Mouse (Mus musculus): ENCODE data around the gene Bola1. TPM values are rescaled to one million over a fixed set of nuclear protein-coding genes. Genes with fewer than 3 reads are reported as not detected.

The Bola1 gene
- total RNA-seq (2015; ENCODE audit: low replicate concordance) (8.8 TPM in 1 of 2 replicates, not detected in the other), total RNA-seq (2017; ENCODE audit: low replicate concordance) (3.2 and 5.9 TPM in 2 replicates)

DNA sequence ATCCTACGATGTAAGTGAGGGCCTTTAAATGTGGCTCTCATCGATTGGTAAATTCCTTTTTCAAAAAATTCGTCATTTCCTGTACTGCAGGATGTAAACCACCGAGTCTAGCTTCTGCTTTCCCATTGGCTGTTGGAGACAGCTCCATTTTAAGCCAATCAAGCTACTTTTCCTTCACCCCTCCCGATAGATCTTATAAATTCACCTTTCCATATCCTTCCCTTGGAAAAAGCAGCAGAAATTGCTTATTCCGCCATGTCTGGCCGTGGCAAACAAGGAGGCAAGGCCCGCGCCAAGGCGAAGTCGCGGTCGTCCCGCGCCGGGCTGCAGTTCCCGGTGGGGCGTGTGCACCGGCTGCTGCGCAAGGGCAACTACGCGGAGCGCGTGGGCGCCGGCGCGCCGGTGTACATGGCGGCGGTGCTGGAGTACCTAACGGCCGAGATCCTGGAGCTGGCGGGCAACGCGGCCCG lies at the start of gene Bola1, which contains the start of gene Hist2h2ab:
Gene Bola1 (minus strand): TSS at position 49 of the 470 bp plus-strand sequence.
Gene Hist2h2ab (plus strand): TSS at position 205 of the 470 bp plus-strand sequence.
- peak; percentile 66 for ATAC-seq (replicated peaks; ENCODE audit: low FRiP score, poor library complexity, severe bottlenecking)

DNA sequence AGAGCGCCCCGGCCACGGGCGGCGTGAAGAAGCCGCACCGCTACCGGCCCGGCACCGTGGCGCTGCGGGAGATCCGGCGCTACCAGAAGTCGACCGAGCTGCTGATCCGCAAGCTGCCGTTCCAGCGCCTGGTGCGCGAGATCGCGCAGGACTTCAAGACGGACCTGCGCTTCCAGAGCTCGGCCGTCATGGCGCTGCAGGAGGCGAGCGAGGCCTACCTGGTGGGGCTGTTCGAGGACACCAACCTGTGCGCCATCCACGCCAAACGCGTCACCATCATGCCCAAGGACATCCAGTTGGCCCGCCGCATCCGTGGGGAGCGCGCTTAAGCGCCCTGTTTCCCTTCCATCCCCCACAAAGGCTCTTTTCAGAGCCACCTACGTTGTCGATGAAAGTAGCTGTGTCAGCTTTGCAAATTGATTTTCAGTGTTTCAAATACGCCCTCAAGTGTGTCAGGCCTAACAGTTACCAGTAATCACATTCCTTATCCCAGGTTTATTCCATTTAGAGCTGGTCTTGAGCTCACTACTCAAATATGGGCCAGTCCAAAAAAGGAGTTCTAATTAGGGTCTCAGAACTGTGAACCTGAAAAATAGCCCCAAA lies 49.4 kb upstream of the Bola1 start:
- peak; percentile 33 for ATAC-seq (replicated peaks; ENCODE audit: low FRiP score, poor library complexity, severe bottlenecking)

DNA sequence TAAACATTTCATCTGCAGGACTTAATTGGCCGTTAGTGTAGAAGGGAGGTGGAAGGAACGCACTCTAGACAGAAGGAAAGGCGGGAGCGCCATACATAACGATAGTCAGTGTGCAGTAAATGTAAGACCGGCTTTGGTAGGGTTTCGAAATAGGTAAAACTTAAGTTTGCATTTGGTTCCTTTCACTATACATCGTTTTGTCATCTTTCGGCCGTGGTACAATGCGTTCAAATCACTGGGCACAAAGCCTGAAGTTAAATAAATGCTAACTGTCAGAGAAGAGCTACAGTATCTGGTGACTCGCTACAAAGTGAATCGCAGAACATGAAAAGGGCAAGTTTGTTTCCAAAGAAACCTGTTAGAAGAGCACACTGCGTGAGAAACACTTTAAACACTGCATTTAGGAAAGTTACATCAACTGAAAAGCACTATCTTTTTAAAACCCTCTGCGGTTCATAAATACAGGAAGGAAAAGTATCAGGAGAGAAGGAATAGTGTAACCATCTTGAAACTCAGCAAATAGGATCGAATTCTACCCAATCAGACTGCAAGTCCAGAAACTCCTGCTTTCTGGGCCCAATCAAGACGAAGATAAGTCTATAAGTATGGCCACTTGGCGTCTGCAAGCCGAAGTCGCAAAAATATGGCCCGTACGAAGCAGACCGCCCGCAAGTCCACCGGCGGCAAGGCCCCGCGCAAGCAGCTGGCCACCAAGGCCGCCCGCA lies 48.7 kb upstream of the Bola1 start, which contains the start of gene Hist2h3b:
Gene Hist2h3b (plus strand): TSS at position 604 of the 725 bp plus-strand sequence.
- peak; percentile 64 for ATAC-seq (replicated peaks; ENCODE audit: low FRiP score, poor library complexity, severe bottlenecking)

DNA sequence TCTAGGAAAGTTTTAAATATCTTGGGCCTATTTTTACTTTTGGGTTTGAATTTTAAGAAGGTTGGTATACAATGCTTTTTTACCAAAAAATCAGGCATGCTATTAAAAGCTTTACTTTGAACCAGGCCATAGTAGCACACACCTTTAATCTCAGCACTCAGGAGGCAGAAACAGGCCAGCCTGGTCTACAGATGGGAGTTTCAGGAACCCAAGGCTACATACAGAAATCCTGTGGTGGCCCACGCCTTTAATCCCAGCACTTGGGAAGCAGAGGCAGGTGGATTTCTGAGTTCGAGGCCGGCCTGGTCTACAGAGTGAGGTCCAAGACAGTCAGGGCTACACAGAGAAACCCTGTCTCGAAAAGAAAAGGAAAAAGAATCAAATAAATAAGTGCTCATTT lies 48.0 kb upstream of the Bola1 start:
- no peak for ATAC-seq (replicated peaks; ENCODE audit: low FRiP score, poor library complexity, severe bottlenecking)

DNA sequence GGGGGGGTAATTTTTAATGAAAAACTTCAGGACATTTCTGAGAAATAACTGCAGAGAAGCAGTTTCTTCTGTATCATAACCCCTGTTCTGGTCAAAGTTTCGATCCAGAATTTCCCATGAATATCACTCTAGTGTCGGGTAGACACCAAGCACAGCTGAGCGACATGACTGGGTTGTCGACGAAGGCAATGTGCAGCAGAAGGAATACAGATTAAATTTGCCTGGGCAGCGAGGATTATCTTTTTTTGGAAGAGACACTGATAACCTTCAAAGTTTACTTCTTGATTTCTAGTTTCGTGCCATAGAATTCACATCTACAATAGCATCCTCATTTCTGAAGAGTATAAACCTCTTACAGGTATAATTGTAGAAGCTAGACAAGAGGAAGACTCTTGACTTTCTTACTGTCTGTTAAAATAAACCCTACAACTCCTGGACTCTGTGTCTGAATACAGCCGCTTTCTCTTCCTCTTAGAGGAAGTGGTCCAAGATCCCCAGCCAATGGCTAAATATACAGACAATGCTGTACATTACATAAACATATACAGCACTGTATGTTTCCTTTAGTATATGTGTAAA lies 46.7 kb upstream of the Bola1 start:
- no peak for ATAC-seq (replicated peaks; ENCODE audit: low FRiP score, poor library complexity, severe bottlenecking)

DNA sequence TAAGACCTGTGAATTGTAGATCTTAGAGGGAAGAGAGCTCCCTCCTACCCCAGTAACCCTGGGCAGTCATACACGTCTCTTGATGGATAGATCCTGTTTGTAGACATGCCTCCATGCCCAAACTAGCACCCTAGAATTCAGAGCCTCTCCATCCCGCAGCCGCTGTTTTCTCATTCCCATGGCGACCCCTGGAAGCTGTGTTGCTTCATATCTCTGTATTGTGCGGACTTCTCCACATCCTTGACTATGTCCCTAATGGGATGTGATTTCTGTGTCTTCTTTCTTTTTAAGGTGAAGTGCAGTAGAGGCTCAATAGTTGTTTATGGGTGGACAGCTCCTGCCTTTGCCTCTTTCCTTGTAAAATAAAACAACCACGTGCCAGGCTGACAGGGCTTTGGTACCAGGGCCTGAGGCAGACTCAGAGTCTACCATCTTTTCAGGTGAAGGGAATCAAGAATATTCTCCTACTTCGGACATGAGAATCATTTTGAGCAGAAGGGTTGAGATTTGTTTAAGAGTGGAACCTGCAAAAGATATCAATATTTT lies 45.0 kb upstream of the Bola1 start:
- ATAC-seq (replicated peaks; ENCODE audit: low FRiP score, poor library complexity, severe bottlenecking) = no peak

DNA sequence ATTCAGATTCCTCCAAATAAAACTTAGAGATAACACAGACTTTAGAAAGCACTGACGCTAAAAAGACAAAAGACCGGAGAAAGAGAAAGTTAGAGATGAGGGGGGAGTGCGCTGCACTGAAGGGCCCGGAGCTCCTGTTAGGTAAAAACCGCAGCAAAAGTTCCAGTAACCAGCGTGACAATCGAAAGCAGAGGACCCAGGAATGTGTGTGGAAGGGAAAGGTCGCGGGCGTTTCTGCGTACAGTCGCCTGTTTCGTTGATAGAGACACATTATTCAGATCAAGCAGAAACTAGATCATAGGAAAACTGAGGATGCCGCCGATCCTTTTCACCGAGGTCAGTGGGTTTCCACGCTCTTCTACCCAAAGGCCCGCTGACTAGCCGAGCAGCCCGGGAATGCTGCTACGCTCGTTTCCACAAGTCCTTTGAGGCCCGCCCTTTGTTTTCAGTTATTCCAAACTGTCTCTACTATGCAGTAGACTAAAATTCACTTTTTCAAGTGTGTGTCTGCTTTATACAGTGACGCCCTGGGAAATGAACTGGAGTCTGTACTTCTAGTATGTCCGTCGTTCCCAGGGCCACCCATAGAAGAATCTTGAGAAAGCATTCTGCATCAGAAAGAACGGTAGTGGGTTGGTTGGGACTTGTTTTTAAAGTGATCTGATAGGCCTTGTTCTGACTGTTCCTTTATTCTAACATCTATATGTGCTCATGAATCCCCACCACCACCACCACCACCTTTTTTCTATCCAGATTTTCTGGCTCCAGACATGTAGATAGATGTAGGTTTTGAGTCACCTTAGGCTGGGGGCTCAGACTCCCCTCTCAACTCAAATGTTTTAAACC lies 44.3 kb upstream of the Bola1 start:
- ATAC-seq (replicated peaks; ENCODE audit: low FRiP score, poor library complexity, severe bottlenecking) = 0 out of 2 replicates have a peak, but pooled peaks have one; percentile 14

DNA sequence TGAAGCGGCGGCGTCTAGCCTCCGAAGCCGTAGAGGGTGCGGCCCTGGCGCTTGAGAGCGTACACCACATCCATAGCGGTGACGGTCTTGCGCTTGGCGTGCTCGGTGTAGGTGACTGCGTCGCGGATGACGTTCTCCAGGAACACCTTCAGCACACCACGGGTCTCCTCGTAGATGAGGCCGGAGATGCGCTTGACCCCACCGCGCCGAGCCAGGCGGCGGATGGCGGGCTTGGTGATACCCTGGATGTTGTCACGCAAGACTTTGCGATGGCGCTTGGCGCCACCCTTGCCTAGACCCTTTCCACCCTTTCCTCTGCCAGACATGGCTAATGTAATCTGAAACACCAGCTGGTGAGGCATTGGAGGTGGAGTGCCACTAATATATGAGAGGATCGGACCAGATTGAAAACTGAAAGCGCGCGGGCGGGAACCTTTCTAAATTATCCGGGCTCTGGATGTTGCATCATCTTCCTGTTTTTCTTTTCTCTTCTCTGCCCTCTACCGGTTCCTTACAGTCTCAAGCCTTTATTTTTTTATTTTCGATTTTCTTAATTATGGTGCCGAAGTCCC lies 43.6 kb upstream of the Bola1 start, which contains the start of gene Hist2h4:
Gene Hist2h4 (minus strand): TSS at position 333 of the 572 bp plus-strand sequence.
- peak; percentile 71 for ATAC-seq (replicated peaks; ENCODE audit: low FRiP score, poor library complexity, severe bottlenecking)

DNA sequence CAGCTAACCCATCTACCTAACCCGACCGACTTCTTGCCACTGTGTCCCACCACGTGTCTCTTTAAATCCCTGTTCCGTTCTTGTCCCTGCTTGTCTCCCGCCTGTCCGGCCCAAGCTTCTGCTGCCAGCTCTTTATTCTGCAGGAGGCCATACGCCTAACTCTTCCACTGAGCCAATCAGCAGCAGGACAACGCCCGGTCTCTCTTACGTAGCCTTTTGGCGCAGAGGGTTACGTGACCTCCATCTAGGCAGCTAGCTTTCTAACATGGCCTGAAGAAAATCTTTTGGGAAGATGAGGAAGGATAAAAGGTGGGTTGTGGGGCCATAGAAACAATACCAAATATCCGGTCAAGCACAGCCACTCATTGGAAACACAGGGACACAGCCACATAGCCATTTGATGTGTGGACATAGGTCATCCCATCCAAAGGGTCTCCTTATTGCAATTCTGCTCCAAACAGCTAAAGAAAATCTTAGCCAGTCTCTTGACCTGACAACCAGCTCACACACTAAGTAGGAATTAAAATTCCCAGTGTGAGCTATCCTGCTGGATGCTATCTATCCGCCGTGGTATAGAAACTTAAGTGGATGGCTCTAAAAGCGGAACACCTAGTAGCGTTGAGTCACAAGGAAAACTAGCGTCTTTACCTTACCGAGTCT lies 42.8 kb upstream of the Bola1 start:
- ATAC-seq (replicated peaks; ENCODE audit: low FRiP score, poor library complexity, severe bottlenecking) = peak; percentile 80

DNA sequence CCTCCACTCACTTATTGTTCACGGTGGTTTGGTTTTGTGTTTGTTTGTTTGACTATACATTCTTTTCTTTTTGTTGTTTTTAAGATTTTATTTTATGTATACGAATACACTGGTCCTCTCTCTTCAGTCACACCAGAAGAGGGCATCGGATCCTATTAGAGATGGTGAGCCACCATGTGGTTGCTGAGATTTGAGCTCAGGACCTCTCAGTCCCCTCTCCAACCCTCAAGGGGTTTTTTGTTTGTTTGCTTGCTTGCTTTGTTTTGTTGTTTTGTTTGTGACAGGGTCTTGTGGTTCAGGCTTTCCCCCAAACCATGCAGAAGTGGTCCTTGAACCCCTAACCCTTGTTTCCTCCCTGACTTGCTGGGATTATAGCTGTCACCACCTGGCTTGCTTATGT lies 42.1 kb upstream of the Bola1 start:
- ATAC-seq (replicated peaks; ENCODE audit: low FRiP score, poor library complexity, severe bottlenecking) = no peak

DNA sequence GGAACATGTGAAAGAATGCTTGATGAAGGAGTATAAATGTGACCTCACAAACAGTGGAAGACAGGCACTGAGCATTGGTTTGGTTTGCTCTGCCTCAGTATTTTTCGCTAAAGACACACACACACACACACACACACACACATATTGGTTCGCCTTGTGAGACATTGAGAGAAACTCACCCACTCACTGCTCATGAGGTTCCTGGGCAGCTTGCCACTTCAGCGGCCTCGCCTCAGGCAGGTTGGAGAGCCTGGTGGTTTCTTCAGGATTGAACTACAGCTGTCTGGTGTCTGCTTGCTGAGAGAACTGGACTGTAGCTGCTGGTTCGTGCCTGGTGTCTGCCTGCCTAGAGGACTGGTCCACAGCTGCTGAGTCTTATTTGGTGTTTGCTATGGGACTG lies 40.7 kb upstream of the Bola1 start:
- ATAC-seq (replicated peaks; ENCODE audit: low FRiP score, poor library complexity, severe bottlenecking) = no peak

DNA sequence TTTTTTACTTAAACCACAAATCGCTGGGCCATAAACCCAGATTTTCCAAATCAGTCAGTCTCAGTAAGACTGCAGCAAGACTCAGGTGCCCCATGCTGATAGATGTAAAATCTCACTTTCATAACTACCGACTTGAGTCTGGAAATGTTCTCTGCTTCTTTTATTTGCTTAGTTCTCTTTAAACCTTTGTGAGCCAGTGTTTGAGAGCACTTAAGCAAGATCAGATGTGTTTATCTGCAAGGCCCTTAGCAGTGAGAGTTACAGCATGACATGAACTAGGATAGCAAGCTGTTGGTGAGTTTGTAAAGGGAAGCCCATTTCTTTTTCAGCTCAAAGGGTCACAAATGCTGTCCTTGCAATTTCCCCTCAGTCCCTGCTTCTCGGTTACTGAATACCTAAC lies 37.7 kb upstream of the Bola1 start:
- no peak for ATAC-seq (replicated peaks; ENCODE audit: low FRiP score, poor library complexity, severe bottlenecking)

DNA sequence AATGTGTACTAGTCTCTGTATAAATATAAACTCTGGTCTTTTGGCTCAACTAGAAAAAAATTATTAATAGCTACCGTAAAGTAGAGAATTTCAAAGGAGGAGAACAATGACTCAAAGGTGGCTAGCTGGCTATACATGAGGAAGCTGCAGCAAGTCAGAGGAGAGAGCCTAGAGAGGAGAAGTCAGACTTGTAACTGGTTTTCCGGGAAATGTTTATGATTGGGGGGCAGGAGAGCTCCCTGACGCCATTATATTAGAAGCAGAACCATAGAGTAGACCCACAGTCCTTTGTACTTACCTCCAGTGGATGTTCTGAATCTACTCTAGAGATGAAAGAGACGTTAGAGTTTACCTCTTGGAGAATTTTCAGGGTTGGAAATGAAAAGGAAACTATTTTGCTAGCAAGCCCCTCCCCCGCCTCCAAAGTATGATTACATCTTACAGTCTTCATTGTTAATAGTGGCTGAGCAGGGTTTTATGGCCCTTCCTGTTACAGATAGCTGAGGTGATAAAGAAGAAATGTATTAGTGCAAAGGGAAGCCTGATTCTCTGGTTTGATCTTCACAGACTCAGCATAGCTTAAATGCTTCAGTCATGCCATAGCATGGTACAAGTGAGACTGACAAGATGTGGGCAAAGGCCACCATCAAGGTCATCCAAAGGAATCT lies 36.6 kb upstream of the Bola1 start:
- ATAC-seq (replicated peaks; ENCODE audit: low FRiP score, poor library complexity, severe bottlenecking) = no peak

DNA sequence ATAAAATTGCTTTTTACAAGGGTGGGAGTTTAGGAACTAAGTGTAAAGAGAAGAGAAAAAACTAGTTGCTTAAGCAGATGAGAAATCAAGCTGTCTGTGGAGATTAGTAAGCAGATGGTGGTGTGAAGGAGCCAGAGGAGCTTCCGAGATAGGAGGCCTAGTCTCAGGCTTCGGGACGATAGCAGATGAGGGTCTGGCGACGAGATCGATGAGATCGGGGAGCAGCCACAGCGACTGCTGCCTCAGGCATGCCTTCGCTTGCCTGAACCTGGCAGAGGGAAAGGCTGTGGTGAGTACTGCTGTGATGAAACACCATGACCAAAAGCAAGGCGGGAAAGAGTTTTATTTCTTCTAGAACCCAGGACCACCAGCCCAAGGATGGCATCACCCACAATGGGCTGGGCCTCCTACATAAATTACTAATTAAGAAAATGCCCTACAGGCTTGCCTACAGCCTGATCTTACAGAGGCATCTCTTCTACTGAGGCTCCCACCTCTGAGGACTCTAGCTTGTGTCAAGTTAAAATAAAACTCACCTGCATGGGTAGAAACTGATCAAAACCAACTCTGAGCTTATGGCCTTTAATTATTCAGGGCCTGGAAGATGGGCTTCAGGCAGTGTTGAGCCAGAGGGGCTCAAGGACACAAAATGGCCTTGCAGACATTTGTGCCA lies 35.3 kb upstream of the Bola1 start:
- peak; percentile 87 for ATAC-seq (replicated peaks; ENCODE audit: low FRiP score, poor library complexity, severe bottlenecking)

DNA sequence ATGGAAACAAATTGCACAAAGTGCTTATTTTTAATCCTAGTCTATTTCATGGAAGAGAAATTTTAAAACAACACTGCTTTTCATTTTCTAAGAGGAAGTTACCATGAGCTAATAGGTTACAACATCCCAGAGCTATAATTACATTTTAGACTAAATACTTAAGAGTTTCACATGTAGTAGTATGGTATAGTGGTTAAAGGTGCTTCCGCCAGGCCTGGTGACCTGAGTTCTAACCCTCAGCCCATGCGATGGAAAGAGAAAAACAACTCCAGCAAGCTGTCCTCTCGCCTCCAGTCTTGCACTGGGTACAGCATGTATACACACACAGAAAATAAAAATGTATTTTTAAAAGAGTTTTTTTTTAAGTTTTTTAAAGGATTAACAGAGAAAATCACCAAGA lies 32.3 kb upstream of the Bola1 start:
- no peak for ATAC-seq (replicated peaks; ENCODE audit: low FRiP score, poor library complexity, severe bottlenecking)

DNA sequence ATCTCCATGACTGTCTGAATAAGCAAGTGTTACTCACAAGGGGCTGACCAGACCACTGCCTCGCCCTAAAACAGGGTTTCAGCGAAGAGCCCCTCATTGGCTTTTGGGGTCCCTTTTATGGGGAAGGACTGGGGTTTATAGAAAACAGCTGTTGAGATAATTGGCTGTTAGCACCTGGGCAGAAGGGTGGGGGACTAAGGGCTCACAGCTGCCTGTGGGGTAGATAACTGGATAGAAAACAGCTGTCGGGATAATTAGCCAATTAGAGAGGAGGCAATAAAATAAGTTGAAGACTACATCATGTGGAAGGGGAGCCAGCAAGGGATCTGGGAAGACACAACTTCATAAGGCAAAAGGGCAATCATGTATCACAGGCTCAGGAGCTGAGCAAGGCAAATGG lies 31.4 kb upstream of the Bola1 start:
- no peak for ATAC-seq (replicated peaks; ENCODE audit: low FRiP score, poor library complexity, severe bottlenecking)

DNA sequence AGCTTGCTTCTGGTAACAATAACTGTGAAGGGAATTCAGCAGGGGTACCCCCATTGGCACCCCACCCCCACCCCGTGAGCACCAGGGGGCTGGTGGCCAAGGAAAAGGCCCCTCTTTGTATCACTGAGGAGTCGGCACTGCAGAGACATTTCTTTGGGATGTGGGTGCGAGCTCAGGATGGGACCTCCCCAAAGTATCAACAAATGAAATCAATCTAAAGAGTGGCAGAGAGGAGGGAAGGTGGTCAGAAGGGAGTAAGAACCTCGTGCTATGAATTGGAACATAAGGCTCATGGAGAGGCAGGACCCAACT lies 29.5 kb upstream of the Bola1 start:
- ATAC-seq (replicated peaks; ENCODE audit: low FRiP score, poor library complexity, severe bottlenecking) = no peak
